Mouse (Mus musculus): ENCODE data around the gene Hist1h4f. TPM values are rescaled to one million over a fixed set of nuclear protein-coding genes. Genes with fewer than 3 reads are reported as not detected.
"Not testable (repeated sequence)": the region's sequence is repeated elsewhere in the genome, so short reads cannot be mapped to it uniquely, and the experiment has no call there.

Hist1h4f gene
- total RNA-seq, 2 experiments from 2014 or later = 168 to 177 TPM

DNA sequence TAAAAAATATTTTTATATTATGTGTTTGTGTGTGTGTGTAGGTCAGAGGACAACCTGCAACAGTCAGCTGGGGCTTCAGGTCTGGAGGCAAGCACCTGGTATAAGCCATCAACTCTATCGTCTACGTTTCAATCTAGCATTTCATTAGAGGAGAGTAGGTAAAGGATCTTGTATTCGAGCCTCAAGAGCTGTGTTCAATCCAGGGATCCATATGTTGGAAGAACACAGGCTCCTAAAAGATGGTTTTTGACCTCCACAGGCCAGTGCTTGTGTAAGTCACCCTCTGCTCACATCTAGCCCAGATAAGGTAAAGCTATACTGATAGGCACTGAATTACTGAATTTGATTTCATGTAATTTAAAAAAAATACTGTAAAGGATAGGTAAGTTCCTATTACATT lies 5.5 kb upstream of the Hist1h4f start:
- DNase-seq (ENCODE audit: low spot score in 2 of 2) = no peak

DNA sequence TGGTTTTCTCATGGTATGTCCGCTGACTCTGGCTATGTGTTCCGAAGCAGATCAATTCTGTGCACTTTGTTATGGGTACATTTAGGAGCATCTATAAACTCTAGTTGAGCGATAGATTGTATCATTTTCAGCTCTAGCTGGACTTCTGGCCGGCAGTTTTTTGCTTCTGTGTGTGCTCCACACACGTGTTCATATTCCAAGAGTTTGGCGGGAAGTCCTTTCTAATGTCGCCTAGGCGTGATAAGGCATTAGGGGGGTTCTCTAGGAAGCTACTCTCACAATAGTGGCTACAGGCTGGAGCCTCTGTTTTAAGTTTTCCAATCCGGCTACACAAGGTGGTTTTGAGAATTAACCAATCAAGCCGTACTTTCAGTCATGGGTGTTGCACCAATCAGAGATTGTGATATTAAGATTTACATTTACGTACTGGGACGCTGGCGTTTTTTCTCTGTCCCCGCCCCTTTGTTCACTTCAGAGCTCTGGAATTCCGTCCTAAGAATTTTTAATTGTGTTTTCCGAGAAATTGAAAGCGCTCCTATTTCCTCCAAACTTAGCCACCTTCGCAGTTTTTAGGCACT lies 4.5 kb upstream of the Hist1h4f start:
- peak; percentile 47 to 64 for DNase-seq (ENCODE audit: low spot score in 2 of 2)

DNA sequence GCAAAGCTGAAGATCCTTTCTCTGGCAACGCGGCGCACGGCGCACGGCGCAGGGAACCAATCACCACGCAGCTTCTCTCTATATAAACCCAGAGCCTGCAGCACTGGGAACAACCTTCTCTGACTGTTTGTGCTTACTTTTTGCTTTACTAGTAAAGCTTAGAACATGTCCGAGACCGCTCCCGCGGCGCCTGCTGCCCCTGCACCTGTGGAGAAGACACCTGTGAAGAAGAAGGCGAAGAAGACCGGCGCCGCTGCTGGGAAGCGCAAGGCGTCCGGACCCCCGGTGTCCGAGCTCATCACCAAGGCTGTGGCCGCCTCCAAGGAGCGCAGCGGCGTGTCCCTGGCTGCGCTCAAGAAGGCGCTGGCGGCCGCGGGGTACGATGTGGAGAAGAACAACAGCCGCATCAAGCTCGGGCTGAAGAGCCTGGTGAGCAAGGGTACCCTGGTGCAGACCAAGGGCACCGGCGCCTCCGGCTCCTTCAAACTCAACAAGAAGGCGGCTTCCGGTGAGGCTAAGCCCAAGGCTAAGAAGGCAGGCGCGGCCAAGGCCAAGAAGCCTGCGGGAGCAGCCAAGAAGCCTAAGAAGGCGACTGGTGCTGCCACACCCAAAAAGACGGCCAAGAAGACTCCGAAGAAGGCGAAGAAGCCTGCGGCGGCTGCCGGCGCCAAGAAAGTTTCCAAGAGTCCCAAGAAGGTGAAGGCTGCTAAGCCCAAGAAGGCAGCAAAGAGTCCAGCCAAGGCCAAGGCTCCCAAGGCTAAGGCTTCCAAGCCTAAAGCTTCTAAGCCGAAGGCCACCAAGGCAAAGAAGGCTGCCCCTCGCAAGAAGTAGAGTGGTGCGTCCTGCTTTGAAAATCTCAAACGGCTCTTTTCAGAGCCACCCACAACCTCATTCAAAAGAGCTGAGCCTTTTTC lies 3.7 kb upstream of the Hist1h4f start:
- DNase-seq (ENCODE audit: low spot score in 2 of 2) = peak; percentile 69 to 84

DNA sequence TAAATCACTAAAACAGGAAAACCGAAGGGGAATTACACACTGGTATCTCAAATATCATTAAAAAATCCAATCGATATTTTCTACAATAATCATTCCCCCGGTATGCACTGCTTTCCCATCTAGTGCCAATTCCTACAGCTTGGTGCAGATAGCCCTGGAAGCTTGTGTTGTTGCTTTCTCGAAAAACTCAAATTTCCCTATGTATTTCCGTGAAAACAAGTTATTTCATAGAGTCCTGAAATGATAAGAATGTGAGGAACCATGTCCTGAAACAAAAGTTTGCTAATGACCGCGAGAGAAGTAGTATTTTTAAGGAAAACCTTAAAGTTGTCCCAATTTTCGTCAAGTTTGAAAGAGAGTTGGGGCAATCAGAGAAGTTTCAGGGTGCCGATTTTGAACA lies 2.9 kb upstream of the Hist1h4f start:
- no peak for DNase-seq (ENCODE audit: low spot score in 2 of 2)

DNA sequence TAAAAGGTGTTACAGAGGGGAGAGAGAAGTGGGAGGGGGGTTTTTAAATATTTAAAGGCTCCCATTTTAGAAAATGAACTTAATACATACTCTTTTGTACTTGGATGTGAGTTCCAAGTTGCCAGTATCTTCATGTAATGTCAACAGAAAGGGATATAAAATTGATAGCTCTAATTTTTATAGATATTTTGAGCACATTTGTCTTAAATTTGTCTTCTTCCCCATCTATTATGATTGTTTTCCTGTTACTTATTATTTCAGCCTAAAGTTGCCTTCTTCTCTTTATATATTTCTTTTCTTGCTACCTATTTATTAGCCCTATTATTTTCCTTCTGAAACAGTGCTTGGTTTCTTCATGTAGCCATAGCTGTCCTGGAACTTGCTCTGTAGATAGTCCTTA lies 1.5 kb upstream of the Hist1h4f start, which contains the start of gene Hist1h1d:
Gene Hist1h1d (plus strand): TSS at position 301 of the 400 bp plus-strand sequence.
- no peak for DNase-seq (ENCODE audit: low spot score in 2 of 2)

DNA sequence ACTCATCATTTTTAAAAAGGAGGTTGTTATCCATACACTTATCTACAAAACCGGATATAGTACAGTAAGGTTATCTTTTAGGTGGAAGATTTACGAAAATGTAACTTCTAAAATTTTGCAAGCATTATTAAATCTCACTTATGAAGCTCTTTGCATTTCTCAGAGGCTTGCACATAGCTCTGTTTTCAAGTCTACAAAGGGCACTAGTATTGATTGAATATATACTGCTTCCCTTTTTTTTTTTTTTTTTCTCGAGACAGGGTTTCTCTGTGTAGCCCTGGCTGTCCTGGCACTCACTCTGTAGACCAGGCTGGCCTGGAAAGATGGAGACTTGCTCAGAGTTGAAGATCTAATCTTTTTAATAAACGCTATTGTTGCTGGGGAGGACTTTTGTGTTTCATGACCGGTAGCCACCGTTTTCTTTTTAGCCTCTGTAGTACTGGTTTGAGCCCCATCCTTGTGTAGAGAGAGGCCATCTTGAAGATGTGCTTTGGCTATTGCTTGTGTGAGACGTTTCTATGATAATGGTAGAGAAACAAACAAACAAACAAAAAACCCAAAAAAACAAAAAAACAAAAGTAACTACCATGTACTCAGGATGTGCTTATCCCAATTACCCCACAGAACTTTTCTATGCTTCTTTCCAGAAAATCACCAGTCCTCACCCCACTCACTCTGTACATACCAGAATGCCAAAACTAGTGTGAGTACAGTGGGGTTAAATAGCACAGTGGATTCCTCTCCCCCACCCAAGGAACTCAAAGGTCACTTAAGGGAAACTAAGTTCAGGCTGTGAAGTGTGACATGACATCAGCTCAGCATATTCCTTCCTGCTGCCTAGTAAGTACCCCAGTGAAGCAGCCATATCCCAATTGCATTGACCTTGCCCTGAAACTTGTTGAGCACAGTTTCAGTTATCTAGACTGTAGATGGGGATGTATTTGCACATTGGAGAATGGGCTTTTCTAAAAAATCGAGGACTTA lies 775 bp upstream of the Hist1h4f start:
- no peak for DNase-seq (ENCODE audit: low spot score in 2 of 2)

DNA sequence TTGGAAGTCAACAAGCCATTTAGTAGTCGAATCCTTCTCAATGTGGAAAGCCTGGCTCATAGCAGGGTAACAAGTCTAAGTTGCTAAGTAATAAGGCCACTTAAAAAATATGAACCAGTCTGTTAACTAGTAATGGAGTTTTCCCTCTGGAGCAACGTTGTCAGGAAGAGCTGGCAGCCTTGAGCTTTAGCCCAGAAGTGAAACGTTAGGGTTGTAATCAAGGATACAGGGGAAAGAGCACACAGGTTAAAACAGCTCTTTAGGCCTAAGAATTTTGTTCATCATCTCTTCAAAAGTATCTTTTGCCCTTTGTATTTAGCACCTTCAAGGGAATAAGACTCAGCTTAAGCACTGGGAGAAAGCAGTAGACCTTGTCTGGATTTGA lies 695 bp downstream of the Hist1h4f start:
- DNase-seq (ENCODE audit: low spot score in 2 of 2) = no peak

DNA sequence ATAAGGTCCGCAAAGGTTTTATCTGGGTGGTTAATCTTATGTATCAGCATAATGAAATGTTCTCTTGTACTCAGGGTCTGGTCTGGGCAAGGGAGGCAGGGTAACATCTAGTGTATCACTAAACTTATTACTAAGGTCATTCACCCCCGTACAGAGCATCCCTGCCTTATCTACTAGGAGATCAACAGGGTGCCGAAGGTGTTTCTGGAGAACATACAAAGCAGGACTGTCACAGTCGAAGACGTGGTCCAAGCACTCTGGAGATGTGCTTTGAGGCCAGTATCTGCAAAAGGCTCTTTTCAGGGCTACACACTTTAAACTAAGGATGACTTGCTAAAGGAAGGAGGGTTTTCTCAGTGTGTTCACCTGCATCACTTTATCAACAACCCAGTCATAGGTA lies 4.8 kb downstream of the Hist1h4f start:
- no peak for DNase-seq (ENCODE audit: low spot score in 2 of 2)

DNA sequence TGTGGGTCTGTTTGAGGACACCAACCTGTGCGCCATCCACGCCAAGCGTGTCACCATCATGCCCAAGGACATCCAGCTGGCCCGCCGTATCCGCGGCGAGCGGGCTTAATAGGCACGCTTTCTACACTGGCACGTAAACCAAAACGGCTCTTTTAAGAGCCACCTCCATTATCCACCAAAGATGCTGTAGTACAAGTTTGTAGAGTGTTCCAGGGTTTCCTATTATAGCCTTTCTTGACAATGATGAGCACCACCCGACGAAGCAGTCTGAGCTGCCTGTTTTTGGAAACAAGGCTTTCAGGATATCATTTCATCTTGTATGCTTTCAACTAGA lies 6.7 kb downstream of the Hist1h4f start:
- DNase-seq (ENCODE audit: low spot score in 2 of 2) = not testable (repeated sequence)

DNA sequence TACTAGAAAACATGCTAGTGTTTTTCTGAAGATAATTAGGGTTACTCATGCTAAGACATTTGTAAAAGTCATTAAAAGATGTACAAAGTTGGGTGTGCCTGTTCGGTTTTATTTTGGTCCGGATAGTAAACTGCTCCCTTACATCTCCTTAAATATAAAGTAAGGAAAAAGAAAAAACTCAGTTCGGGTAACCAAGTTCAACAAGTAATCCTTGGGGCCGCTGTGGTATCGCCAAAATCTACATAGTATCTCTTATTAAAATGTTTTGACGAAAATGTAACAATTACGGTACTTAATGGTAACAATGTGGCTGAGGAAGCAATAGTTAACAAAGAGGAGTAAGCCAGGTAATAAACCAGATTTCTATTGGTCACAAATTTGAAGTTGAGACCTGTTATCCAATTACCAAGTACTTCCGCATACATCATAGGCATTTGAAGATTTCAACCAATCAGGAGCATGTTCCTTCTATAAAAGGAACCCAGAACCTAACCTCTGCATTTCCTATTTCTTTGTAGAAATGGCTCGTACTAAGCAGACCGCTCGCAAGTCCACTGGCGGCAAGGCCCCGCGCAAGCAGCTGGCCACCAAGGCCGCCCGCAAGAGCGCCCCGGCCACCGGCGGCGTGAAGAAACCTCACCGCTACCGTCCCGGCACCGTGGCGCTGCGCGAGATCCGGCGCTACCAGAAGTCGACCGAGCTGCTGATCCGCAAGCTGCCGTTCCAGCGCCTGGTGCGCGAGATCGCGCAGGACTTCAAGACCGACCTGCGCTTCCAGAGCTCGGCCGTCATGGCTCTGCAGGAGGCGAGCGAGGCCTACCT lies 7.3 kb downstream of the Hist1h4f start, which contains the start of gene Hist1h3f:
Gene Hist1h3f (plus strand): TSS at position 88 of the 822 bp plus-strand sequence.
- peak; percentile 59 to 66 for DNase-seq (ENCODE audit: low spot score in 2 of 2)

DNA sequence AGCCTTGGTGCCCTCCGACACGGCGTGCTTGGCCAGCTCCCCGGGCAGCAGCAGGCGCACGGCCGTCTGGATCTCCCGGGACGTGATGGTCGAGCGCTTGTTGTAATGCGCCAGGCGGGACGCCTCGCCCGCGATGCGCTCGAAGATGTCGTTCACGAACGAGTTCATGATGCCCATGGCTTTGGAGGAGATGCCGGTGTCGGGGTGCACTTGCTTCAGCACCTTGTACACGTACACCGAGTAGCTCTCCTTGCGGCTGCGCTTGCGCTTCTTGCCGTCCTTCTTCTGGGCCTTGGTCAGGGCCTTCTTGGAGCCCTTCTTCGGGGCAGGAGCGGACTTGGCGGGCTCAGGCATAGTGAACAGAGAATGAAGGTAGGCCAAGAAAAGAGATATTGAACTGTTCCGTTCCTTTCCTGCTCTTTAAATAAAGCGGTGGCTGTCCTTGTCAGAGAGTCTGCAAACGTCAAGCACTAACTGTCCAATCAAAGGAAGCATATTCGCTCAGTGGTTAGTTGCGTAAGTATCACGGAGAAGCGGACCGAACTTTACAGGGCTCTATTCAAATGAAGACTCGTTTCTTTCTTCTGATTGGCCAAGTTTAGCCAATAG lies 8.3 kb downstream of the Hist1h4f start, which contains the start of gene Hist1h2bh:
Gene Hist1h2bh (minus strand): TSS at position 394 of the 609 bp plus-strand sequence.
- peak in 1 of 2 experiments; percentile 69 for DNase-seq (ENCODE audit: low spot score in 2 of 2)

DNA sequence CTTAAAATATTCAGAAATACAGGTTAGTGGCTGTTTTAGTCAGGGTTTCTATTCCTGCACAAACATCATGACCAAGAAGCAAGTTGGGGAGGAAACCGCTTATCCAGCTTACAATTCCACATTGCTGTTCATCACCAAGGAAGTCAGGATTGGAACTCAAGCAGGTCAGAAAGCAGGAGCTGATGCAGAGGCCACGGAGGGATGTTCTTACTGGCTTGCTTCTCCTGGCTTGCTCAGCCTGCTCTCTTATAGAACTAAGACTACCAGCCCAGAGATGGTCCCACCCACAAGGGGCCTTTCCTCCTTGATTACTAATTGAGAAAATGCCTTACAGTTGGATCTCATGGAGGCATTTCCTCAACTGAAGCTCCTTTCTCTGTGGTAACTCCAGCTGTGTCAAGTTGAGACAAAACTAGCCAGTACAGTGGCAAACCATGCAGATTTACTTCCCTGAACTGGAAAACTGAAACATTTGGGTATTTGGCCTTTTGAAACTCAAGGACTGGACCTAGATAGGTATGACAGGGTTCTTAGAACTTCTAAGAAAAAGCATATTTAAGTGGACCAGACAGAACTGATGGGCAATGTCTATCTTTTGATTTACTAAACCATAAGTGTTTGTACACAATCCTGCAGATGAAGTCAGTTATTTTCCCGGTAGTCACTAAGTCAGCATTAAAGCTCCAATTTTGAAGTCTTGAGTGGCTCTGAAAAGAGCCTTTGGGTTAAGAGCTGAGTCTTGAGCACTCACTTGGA lies 9.0 kb downstream of the Hist1h4f start:
- not testable (repeated sequence) for DNase-seq (ENCODE audit: low spot score in 2 of 2)

DNA sequence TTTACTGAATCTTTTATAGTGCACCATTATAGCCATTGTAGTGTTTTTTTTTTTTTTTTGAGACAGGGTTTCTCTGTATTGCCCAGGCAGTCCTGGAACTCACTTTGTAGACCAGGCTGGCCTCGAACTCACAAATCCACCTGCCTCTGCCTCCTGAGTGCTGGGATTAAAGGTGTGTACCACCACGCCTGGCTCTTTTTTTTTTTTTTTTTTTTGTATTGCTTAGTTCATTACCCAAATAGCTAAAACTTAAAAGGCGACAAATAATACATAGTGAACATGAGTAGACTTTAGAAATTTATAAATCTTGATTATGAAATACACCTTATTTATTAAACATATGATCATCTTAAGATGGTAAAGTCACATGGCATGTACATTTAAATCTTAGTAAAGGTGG lies 10.0 kb downstream of the Hist1h4f start:
- no peak for DNase-seq (ENCODE audit: low spot score in 2 of 2)

DNA sequence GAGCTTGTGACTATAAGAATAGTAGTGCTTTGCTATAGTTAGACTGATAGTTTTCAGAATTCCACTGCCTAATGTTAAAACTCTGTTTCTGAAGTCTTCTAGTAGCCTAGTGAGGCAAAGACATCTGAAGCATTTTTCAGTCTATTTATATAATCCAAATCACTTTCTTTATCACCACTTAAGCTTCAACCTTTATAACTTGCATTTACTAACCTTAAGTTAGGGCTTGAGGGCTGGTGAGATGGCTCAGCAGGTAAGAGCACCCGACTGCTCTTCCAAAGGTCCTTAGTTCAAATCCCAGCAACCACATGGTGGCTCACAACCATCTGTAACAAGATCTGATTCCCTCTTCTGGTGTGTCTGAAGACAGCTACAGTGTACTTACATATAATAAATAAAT lies 11.6 kb downstream of the Hist1h4f start:
- DNase-seq (ENCODE audit: low spot score in 2 of 2) = not testable (repeated sequence)

DNA sequence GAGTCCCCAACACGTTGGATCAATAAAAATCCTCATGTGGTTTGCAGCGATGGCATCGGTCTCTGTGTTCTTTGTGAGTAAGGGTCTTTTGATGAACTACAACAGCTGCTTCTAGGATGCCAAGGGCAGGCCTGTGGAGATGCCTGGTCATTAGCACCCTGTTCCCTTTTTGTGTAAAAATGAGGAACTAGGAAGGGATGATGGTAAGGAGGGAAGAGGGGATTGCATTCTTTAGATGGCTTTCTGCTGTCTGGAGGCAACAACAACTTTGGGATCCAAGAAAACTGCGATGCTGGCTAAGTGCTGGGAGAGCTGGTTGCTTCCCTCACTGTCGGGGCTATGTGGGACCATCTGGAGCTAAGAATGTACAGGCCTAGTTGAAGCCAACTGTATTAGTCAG lies 13.2 kb downstream of the Hist1h4f start:
- DNase-seq (ENCODE audit: low spot score in 2 of 2) = no peak

DNA sequence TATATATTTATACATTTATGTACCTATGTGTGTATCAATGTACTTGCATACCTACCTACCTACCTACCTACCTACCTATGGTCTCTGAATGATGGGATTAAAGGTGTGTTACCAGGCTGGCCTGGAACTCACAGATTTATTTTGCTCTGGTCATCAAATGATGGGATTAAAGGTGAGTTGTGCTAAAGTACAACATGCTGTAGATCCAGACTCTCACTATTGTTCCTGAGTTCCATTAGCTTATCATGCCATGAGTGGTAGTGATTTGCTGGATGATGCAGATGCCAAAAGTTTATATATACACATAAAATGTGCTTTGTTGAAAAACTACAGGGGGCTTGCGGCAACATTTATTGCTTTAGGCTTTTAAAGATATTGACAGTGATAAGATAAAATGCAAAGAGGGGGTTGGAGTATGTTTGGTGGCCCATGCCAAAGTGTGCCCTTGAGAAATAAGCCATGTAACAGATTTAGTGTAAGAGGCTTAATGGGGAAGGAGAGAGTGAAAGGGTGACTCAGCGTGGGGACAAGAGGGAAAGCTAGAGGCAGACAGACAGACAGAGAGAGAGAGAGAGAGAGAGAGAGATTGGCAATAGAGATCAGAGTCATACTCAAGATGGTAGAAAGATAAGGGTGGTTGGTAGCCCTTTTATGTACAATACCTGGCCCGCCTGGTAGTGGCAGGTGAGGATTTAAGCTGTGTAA lies 14.3 kb downstream of the Hist1h4f start:
- no peak for DNase-seq (ENCODE audit: low spot score in 2 of 2)

DNA sequence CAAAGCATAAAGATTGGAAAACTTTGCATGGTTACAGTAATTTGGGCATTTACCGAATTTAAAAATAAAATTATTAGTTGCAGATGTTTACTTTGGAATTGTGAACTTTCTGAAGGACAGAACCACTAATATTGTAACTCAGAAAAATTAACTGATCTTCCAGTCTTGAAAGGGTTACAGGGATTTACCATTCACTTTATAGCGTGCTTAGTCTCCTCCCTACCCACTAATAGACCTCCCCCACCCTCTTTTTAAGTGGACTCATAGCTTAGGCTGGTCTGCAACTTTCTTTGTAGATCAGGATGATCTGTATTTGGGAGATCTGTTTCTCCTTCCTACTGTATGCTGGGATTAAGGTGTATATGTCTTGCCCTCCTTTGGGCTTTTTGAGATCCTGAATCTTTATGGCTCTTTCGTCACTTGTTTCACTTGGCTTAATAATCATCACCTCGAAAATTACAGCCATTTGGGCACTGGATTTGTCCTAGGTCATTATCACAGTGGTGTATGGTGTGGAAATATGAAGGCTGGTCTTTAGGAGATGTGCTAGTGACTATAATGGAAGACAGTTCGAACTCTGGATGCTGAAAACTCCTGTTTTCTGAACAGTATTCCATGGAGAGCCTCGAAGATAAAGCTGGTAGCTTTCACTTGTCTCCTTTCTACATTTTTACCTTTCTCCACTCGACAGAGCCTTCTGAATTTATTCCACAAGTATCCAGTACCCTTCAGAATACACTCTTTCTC lies 15.2 kb downstream of the Hist1h4f start:
- no peak for DNase-seq (ENCODE audit: low spot score in 2 of 2)
